Mouse (Mus musculus): ENCODE results near the gene Pth. TPM values are rescaled to one million over a fixed set of nuclear protein-coding genes. Genes with fewer than 3 reads are reported as not detected.
A peak's percentile ranks its signal among the peaks of the same experiment; 100 is the strongest.

Pth gene
- total and polyA plus RNA-seq, 3 experiments, result 0.33 TPM; not detected in 2

DNA sequence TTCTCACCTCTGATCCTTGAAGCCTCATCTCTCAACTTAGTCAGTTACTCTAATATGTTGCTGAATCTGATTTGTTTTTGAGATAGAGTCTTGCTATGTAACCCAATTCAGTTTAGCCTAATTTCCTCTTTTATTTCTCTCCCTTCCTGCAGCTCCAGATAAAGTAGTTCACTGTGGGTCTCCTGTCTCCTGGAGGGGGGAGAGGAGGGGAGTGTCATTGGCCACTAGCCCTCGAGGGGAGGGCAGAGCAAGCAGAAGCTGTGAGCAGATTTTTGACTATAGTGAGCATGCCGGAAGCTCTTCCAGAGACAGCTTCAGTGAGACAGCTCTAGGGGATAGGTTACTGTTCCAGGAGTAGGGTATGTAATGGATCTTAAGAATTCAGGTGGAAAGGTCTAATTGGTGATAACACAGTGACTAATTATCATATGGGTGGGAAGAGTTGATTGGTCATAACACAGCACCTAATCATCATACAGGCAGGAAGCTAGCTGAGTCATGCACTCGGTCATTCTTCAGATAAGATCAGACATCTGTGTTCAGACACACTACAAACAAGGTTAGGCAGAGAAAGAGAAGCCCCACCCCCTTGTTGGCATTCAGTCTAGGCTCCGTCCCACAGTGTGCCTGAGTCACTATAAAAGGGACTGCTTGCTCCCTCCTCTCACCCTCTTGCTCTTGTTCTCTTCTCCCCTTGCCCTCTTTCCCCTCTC, 30.9 kb upstream of the Pth start:
- ATAC-seq (ENCODE audit: extremely low read depth, insufficient number of reproducible peaks, low FRiP score, poor library complexity, severe bottlenecking) (peak; percentile 93), DNase-seq (ENCODE audit: low spot score) (peak; percentile 61)
- H3K9me3 ChIP-seq (replicated peaks), result no peaks in the 10 kb centered on the region
- peak overlapping the region; percentile 18; the same call in 1 of the 2 replicates for H3K4me3 ChIP-seq (ENCODE audit: low read depth, low read length)
- peaks cover 47% of the 10 kb centered on the region for H3K4me1 ChIP-seq (ENCODE audit: insufficient read depth, low read depth, low read length)
- no peaks in the 10 kb centered on the region for H3K36me3 ChIP-seq (replicated peaks)
- TF ChIP-seq TAL1 (conservative IDR thresholded peaks at IDR 0.05; ENCODE audit: low read depth, low read length) (peak; percentile 26; the same call in 1 of the 2 replicates), CTCF (IDR thresholded peaks at IDR 0.05; ENCODE audit: low read depth, low read length) (no peak), POLR2AphosphoS5 (IDR thresholded peaks at IDR 0.05; ENCODE audit: insufficient replicate concordance, low read depth, low read length) (no peak), GATA1 (IDR thresholded peaks at IDR 0.05; ENCODE audit: borderline replicate concordance, low read length) (no peak), GATA2 (IDR thresholded peaks at IDR 0.05; ENCODE audit: borderline replicate concordance, low read depth, low read length) (no peak)
- H3K27me3 ChIP-seq (ENCODE audit: insufficient read depth, low read length), result no peaks in the 10 kb centered on the region

DNA sequence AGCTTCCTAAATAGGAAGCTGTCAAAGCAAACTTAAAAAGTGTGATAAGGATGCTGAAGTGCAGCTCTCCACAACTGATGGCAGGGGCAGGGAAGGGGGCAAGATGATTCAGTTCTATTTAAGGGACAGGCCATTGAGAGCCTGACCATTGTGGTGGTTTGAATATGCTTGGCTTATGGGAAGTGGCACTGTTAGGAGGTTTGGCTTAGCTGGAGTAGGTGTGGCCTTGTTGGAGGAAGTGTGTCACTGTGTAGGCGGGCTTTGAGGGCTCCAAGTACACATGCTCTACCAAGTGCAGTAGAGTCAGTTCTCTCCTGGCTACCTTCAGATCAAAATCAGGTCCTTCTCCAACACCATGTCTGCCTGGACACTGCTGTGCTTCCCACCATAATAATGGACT, 28.2 kb upstream of the Pth start:
- Histone ChIP-seq H3K27me3 (ENCODE audit: insufficient read depth, low read length) (no peaks in the 10 kb centered on the region), H3K4me3 (ENCODE audit: low read depth, low read length) (no peak overlapping the region), H3K4me1 (ENCODE audit: insufficient read depth, low read depth, low read length) (peaks cover 42% of the 10 kb centered on the region), H3K9me3 (replicated peaks) (no peaks in the 10 kb centered on the region), H3K36me3 (replicated peaks) (no peaks in the 10 kb centered on the region)
- DNase-seq (ENCODE audit: low spot score), result no peak
- ATAC-seq (ENCODE audit: extremely low read depth, insufficient number of reproducible peaks, low FRiP score, poor library complexity, severe bottlenecking), result no peak
- TF ChIP-seq CTCF (IDR thresholded peaks at IDR 0.05; ENCODE audit: low read depth, low read length) (no peak), GATA2 (IDR thresholded peaks at IDR 0.05; ENCODE audit: borderline replicate concordance, low read depth, low read length) (no peak), TAL1 (conservative IDR thresholded peaks at IDR 0.05; ENCODE audit: low read depth, low read length) (no peak), POLR2AphosphoS5 (IDR thresholded peaks at IDR 0.05; ENCODE audit: insufficient replicate concordance, low read depth, low read length) (no peak), GATA1 (IDR thresholded peaks at IDR 0.05; ENCODE audit: borderline replicate concordance, low read length) (no peak)

DNA sequence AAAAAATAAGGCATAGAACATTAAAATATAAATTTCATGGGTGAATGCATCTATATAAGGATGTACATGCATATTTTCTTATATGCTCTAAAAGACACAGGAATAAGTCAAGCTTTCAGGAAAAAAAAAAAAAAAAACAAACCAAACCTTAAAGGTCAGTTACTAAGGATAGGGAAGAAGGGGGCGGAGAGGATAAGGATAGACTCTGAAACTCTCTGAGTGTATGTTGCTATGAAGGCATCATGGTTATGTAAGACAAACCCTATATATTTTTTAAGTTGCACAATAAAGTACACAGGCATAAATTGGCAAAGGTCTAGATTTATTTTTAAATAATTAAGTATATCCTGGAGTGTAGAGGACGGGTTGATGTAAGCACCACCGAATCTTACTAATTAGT, 26.9 kb upstream of the Pth start:
- Histone ChIP-seq H3K9me3 (replicated peaks) (no peaks in the 10 kb centered on the region), H3K4me1 (ENCODE audit: insufficient read depth, low read depth, low read length) (peaks cover 42% of the 10 kb centered on the region), H3K27me3 (ENCODE audit: insufficient read depth, low read length) (no peaks in the 10 kb centered on the region; the same call in 1 of the 2 replicates), H3K4me3 (ENCODE audit: low read depth, low read length) (no peak overlapping the region), H3K36me3 (replicated peaks) (no peaks in the 10 kb centered on the region)
- no peak for ATAC-seq (ENCODE audit: extremely low read depth, insufficient number of reproducible peaks, low FRiP score, poor library complexity, severe bottlenecking)
- no peak for DNase-seq (ENCODE audit: low spot score)
- no peak for TF ChIP-seq GATA2 (IDR thresholded peaks at IDR 0.05; ENCODE audit: borderline replicate concordance, low read depth, low read length)
- no peak for TF ChIP-seq TAL1 (conservative IDR thresholded peaks at IDR 0.05; ENCODE audit: low read depth, low read length)
- no peak for TF ChIP-seq CTCF (IDR thresholded peaks at IDR 0.05; ENCODE audit: low read depth, low read length)
- TF ChIP-seq GATA1 (IDR thresholded peaks at IDR 0.05; ENCODE audit: borderline replicate concordance, low read length), result no peak
- TF ChIP-seq POLR2AphosphoS5 (IDR thresholded peaks at IDR 0.05; ENCODE audit: insufficient replicate concordance, low read depth, low read length), result no peak

DNA sequence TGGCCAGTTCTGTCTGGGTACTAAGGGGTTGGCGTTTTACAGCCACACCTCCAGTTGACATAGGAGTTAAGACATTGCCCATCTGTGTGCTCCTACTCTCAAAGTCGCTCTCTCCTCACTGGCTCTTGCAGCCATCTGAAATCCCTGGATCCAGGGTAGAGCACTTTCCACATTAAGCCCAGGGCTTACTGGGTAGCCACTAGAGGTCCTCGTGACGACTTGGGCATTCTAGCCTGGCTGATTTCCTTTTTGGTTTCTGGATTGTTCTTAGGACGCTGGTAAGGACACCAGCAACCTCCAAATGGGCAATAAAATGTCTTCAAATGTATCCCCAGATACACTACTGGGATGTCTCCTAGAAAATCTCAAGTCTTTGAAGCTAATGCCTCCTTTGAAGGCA, 20.3 kb upstream of the Pth start:
- no peaks in the 10 kb centered on the region; the same call in 1 of the 2 replicates for H3K27me3 ChIP-seq (ENCODE audit: insufficient read depth, low read length)
- TF ChIP-seq POLR2AphosphoS5 (IDR thresholded peaks at IDR 0.05; ENCODE audit: insufficient replicate concordance, low read depth, low read length), result no peak
- no peak for TF ChIP-seq GATA2 (IDR thresholded peaks at IDR 0.05; ENCODE audit: borderline replicate concordance, low read depth, low read length)
- TF ChIP-seq GATA1 (IDR thresholded peaks at IDR 0.05; ENCODE audit: borderline replicate concordance, low read length), result no peak
- TF ChIP-seq CTCF (IDR thresholded peaks at IDR 0.05; ENCODE audit: low read depth, low read length), result peak; percentile 26; the same call in 1 of the 2 replicates
- no peak for TF ChIP-seq TAL1 (conservative IDR thresholded peaks at IDR 0.05; ENCODE audit: low read depth, low read length)
- no peaks in the 10 kb centered on the region for H3K36me3 ChIP-seq (replicated peaks)
- DNase-seq (ENCODE audit: low spot score) (no peak), ATAC-seq (ENCODE audit: extremely low read depth, insufficient number of reproducible peaks, low FRiP score, poor library complexity, severe bottlenecking) (no peak)
- H3K4me3 ChIP-seq (ENCODE audit: low read depth, low read length), result no peak overlapping the region
- peaks cover 20% of the 10 kb centered on the region for H3K4me1 ChIP-seq (ENCODE audit: insufficient read depth, low read depth, low read length)
- H3K9me3 ChIP-seq (replicated peaks), result no peaks in the 10 kb centered on the region

DNA sequence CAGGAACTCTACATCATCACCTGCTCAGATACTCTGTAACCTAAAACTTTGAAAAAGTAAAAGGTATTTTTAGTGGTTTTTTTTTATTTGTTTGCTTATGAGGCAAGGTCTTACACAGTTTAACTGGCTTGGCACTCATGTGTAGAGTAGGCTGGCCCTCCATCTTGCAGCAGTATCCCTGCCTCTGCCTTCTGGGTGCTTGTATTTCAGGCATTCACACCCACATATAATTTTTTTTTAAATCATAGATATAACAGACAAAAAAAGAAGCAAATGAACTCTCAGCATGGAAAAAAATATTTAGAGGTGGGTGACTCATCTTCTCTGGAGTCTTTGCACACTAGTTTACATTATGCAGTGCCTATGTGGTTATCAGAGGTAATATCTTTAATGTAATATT, 9.7 kb upstream of the Pth start:
- ATAC-seq (ENCODE audit: extremely low read depth, insufficient number of reproducible peaks, low FRiP score, poor library complexity, severe bottlenecking) (no peak), DNase-seq (ENCODE audit: low spot score) (no peak)
- peaks cover 27% of the 10 kb centered on the region for H3K4me1 ChIP-seq (ENCODE audit: insufficient read depth, low read depth, low read length)
- no peak for TF ChIP-seq TAL1 (conservative IDR thresholded peaks at IDR 0.05; ENCODE audit: low read depth, low read length)
- no peak for TF ChIP-seq POLR2AphosphoS5 (IDR thresholded peaks at IDR 0.05; ENCODE audit: insufficient replicate concordance, low read depth, low read length)
- TF ChIP-seq GATA2 (IDR thresholded peaks at IDR 0.05; ENCODE audit: borderline replicate concordance, low read depth, low read length), result no peak
- TF ChIP-seq CTCF (IDR thresholded peaks at IDR 0.05; ENCODE audit: low read depth, low read length), result no peak
- no peak for TF ChIP-seq GATA1 (IDR thresholded peaks at IDR 0.05; ENCODE audit: borderline replicate concordance, low read length)
- no peaks in the 10 kb centered on the region for H3K9me3 ChIP-seq (replicated peaks)
- H3K27me3 ChIP-seq (ENCODE audit: insufficient read depth, low read length), result no peaks in the 10 kb centered on the region
- no peak overlapping the region for H3K4me3 ChIP-seq (ENCODE audit: low read depth, low read length)
- no peaks in the 10 kb centered on the region for H3K36me3 ChIP-seq (replicated peaks)

DNA sequence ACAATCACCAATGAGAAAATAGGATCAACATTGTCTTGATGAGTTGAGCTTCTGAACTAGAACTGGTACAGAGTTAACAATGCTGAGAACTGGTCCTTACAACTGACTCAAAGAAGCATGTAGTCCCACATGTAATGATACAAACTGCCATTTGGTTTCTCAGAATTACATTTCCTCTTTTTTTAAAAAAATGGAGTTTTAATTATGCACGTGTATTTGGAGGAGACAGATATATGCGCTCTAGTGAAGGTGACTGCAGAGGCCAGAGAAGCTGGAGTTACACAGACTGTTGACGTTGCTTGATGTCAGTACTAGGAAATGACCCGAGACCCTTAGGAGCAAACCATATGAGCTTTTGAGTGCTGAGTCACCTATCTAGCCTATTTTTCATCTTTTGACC, 8.3 kb upstream of the Pth start:
- Histone ChIP-seq H3K36me3 (replicated peaks) (no peaks in the 10 kb centered on the region), H3K27me3 (ENCODE audit: insufficient read depth, low read length) (no peaks in the 10 kb centered on the region), H3K9me3 (replicated peaks) (no peaks in the 10 kb centered on the region), H3K4me1 (ENCODE audit: insufficient read depth, low read depth, low read length) (peaks cover 40% of the 10 kb centered on the region), H3K4me3 (ENCODE audit: low read depth, low read length) (no peak overlapping the region)
- no peak for TF ChIP-seq CTCF (IDR thresholded peaks at IDR 0.05; ENCODE audit: low read depth, low read length)
- no peak for DNase-seq (ENCODE audit: low spot score)
- ATAC-seq (ENCODE audit: extremely low read depth, insufficient number of reproducible peaks, low FRiP score, poor library complexity, severe bottlenecking), result no peak

All from G1E (cell line).